Mouse (Mus musculus) heart, adult 8-10 months (tissue): ENCODE data around the gene Bbs12. TPM values are rescaled to one million over a fixed set of nuclear protein-coding genes. Genes with fewer than 3 reads are reported as not detected.

Source experiments
- total RNA-seq, 4 experiments: library from RNA; stranded (reverse); gene quantifications; 2 replicates each; pipeline ENCODE4 v1.2.4; 2022

Gene Bbs12
- total RNA-seq, 4 experiments from 2014 or later, result 0.52 to 1.2 (median 1.1) TPM

Other genes starting within 250 kb of the Bbs12 start
- not detected for gene Adad1, start 249.0 kb upstream of the Bbs12 start, total RNA-seq
- not detected for gene Il2, start 186.6 kb upstream of the Bbs12 start, total RNA-seq
- not detected for gene Il21, start 79.9 kb upstream of the Bbs12 start, total RNA-seq
- 1 to 10 TPM in 1 of 4 experiments, under 1 TPM in 3; 0.52 to 1.1 (median 0.61) TPM for gene Cetn4, start 154 bp downstream of the Bbs12 start, total RNA-seq
- 10 to 100 TPM in 2 of 4 experiments, 1 to 10 TPM in 2; 9.2 to 15.7 (median 12.1) TPM for gene Fgf2, start 35.8 kb downstream of the Bbs12 start, total RNA-seq
- 10 to 100 TPM; 12.4 to 15.8 (median 15.4) TPM for gene Spata5, start 107.3 kb downstream of the Bbs12 start, total RNA-seq
- gene Nudt6, start 107.7 kb downstream of the Bbs12 start, total RNA-seq, result 10 to 100 TPM; 32.4 to 40.0 (median 33.8) TPM